Mouse (Mus musculus) lung, postnatal 25 days (tissue): ENCODE data around the gene Lin37.

Source experiments
- DNase-seq: peaks from one replicate; pipeline ENCODE4 v3.0.0; 2022; ENCODE audit warnings: low spot score

Gene Lin37

DNA sequence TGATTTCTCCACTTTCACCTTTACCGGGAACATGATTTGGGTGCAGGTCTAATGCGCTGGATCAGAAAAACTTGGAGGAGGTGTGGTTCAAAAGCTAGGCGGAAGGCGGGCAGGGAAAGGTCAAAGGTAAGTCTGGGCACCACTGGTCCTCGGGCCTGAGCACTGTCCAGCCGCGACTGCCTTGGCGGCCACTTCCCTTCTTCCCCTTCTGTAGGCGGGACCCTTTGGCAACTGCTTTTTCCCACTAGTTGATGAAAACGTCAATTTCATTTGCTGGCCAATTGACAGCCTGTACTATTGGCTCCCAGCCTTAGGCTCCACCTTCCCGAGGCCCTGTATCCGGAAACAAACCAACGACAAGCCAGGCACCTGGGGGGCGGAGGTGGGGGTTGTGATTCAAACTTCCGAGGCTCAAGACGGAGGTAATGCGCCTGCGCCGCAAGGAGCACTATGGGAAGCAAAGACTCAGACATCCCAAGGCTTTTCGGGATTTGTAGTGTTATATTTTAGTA, at the start of gene Lin37:
Lin37 (minus strand) TSS at position 396 of the 512 bp plus-strand sequence.
- DNase-seq: peak; percentile 99

DNA sequence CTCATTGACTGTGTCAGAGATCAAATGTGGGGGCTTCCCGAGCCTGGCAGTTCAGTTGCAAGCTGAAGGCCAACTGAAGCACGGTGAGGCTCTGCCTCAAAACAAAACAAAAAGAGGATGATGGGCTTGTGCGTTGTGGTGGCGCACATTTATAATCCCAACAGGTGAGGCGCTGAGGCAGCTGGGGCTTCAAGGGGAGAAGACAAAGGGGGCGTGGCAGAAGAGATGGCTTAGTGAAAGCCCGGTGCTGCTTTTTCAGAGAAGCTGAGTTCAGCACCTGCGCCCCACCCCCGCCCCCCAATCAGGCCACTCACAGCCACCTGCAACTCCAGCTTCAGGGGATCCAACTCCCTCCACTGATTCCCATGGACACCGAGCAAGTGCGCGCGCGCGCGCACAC, 48.8 kb upstream of the Lin37 start:
- no peak for DNase-seq

DNA sequence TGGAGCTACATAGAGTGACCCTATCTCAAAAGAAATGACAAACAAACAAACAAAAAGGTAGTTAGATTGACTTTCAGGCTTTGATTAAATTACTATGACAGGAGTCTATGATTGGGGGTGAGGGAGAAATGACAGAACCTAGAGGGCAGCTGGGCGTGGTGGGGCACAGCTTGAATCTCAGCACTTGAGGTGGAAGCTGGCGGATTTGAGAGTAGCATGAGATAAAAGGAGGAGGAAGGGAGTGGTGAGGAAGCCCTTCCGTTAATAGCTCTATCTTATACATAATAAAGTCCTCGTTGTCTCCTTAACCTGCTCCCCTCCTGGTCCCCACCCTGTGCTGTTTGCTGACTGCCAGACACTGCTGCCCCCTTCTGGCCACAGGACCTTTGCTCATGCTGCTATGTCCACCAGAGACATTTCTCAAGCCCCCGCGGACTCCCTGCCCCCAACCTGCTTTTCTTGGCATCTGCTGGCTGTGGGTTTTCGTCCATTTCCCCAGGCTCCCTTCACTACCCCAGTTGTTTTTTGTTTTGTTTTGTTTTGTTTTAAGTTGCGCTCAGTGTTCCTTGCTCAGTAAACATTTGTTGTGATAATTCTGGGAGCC, 48.2 kb upstream of the Lin37 start:
- DNase-seq: peak; percentile 76

DNA sequence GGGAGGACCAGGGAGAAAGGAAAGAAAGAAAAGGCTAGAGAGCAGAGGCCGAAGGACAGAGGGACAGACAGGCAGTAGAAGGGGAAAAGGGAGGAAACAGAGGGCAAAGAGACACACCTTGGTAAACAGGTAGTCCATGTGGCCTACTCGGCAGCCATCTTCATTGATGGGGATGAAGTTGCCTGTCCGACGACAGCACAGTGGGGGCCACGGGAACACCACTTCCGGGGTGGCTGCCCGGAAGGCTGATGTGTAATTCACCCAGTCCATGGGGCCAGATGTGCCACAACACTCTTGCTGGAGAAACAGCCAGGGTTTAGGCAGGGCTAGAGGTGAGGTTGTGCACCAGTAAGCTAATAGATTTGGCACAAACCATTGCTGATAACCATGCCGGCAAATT, 45.3 kb upstream of the Lin37 start:
- DNase-seq: no peak

DNA sequence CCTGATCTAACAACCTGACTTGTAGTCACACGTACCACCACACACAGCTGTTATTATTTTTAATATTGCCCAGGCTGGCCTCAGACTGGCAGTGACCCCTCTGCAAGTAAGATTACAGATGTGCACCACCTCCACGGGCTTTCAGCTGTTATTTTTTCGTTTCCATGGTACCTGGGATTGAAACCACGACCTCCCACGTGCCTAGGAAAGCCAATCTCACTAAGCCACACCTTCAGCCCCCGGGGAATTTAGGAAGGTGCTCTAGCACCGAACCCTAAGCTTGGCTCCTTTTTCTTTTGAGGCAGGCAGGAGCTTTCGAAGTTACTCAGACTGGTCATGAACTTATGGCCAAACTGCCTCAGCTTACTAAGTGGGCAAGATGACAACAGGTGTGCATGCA, 44.8 kb upstream of the Lin37 start:
- DNase-seq: no peak

DNA sequence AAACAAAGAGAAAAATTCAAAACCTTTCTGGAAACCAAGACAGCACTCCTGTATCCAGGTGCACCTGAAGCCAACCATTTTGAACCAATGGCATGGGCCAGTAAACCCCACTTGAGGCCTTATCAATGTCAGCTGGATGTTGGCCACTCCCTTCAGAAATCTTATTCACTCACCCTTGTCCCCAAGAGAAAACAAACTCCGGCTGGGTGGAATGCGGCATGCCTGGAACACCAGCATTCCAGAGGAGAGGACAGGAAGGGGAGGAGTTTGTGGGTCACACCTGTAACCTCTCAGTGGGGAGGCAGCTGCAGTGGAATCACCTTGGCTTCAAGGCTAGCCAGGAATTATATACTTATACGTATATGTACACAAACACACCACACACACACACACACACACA, 42.9 kb upstream of the Lin37 start:
- DNase-seq: peak; percentile 90

DNA sequence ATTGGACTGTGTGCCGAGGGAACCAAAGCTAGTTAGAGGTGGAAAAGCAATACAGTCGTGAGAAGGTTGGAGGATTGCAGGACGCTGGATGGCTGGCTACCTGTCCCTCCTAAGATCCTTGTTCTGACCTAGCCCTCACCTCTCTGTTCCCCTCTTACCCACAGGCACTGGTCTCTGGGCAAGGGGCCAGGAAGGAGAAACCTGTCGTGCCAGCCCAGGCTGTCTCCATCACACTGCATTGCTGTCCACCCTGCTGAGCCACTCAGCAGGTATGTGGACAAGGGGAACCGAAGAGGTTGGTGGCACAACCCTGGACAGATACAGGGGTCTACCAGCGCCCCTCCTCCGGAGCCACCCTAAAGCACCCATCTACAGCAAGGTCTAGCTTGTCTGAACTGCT, 41.0 kb upstream of the Lin37 start:
- DNase-seq: peak; percentile 82

DNA sequence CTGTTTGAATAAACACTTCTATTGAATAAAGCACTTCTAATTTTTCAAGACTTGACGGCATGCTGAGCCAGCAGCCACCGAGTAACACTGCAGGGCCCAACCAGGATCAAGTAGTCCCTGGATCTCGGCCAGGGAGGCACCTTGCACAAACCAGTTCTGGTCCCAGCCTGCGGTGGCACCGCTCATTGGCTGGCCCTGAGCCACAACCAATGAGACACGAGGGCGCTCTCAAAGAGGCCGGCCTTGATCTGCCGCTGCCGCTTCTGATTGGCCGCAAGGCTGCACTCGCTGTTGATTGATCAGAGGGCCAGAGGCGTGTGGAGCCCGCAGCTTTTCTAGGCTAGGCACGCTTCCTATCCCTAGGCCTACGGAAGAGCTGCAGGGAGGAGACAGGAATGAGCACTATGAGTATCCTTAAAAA, 40.3 kb upstream of the Lin37 start:
- peak; percentile 97 for DNase-seq

DNA sequence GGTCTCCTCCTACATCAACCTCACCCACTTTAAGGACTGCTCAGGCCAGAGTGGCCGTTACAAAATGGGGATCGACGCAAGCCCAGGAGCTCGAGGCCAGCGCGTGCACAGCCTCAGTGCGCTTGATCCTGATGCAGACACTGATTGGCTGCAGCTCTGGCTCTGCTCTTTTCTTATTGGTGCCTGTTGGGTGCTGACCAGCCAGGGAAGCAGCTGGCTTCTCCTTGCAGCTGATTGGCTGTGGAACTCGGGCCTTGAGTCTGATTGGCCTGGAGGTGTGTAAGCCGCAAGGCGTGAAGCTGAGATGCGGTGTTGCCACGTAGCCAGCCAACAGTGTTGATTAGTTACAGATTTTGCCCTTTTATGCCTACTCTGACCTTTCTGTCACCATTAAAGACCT, 39.1 kb upstream of the Lin37 start, which contains the start of gene Zbtb32:
Zbtb32 (minus strand) TSS at position 124 of the 400 bp plus-strand sequence.
- no peak for DNase-seq

DNA sequence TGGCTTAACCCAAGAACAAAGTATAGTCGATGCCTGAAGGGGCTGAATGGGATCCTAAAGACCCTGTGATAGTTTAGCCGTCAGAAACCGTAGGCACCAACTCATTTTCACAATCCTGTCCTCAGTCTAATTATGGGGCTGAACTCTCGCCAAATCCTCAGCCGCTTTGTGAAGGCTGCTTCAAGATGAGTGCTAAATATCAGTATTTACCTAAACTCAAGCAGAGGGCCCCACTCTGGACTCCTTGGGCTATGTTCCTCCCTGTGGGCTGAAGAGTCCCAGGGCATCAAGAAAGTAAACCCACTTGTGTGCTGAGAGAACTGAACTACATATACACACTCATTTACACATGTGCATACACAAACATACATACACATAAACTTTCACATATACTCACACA, 37.2 kb upstream of the Lin37 start:
- DNase-seq: peak; percentile 35

DNA sequence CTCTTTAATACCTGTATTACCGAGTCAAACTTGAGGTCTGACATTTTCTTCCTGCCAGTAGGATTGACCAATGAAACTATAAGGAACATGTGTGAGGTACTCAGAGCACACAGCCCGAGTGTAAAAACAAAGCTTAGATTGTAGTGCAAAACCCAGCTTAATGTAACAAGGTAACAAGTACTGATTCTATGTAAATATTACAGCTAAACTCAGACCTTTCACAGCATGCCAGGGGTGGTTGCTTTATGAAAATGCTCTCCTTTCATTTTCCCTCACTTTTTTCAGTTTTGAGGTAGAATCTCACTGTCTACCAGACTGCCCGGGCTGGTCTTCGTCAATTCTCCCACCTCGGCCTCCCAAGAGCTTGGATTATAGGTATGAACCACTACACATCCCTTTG, 36.5 kb upstream of the Lin37 start:
- DNase-seq: no peak

DNA sequence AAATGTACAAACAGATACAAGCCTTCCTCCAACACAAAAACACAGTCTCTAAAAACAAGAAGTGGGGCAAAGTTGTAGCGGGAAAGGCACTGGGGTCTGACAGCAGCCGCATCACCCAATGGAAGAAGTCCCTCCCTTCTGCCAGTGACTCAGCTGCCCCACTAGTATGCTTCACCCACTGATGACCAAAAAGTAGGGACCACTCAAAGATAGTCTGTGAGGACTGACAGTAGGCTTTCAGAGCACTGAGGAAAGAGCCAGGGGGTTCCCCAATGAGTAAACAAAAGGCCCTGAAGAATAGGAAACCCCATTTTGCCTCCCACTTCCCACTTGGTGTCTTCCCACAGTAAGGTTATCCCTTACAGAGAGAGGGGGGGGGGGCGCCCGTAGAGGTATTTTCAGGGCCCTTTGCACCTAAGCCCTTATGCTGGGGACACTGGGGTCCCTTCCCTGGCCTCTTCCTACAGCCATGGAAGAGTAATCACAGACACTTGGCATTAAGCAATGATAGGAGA, 34.9 kb upstream of the Lin37 start:
- no peak for DNase-seq

DNA sequence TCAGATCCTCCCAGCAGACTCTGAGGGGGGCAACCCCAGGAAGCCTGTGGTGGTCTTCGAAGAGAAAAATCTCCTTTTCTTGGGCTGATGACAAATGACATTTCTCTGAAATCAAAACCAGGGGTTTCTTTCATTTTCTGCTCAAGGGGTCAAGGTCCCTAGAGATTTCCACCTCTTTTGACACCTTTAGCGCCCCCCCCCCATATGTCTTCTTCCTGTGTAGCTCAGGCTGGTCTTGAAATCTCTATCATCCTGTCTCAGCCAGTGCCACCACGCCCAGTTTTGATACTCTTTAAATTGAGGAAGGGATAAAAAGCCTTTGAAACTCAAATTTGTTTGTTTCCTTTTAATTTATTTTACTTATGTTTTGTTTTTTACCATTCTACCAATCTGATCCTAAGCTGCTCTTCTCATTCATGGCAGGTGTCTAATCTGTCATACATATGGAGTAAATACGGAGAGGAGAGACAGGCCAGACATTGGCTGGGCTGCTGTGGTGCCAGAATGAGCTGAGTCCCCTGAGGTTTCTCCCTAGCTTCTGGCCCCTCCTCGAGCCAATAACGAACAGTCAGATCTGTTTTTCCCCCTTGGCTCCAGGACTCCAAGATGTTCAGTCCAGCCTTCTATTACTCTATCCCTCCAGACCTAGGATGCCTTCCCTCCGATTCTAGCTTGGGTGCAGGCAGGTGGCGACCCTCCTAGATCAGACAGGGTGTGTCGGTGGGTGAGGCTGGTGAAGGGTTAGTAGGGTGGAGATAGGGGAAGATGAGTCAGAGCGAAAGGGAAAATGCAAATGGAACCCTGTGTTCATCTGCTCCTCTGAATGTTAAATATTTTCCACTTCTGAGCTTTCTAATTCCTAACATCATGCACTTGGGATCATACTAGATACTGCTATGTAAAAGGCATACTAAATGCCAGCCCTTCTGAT, 34.2 kb upstream of the Lin37 start:
- no peak for DNase-seq

DNA sequence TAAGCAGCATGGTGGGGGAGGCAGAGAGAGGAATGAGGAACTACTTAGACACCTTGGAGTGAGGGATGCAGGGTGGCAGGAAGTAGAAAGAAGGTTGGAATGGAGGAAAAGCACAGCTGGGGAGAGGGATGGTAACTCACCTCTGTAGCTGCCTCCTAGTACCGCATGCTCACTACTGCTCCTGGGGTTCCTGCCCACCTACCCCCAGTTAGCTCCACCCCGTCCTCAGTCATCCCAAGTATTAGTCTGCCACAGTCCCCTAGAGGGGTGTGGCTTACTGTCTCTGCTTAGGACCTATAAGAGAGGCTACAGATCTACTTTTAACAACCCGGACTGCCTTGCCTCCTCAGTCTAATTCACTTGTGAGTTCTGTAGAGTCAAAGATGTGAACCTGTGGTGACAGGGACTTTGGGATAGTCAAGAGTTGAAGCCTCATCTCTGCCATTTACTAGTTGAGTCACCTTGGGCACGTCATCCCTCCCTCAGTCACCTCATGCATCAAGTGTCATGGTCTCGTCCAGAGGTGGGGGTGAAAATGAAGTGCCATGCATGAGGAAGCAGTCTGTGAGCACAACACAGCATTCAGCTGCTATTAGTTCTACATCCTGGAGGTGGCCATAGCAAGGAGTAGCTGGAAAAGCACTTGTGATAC, 33.3 kb upstream of the Lin37 start:
- DNase-seq: no peak

DNA sequence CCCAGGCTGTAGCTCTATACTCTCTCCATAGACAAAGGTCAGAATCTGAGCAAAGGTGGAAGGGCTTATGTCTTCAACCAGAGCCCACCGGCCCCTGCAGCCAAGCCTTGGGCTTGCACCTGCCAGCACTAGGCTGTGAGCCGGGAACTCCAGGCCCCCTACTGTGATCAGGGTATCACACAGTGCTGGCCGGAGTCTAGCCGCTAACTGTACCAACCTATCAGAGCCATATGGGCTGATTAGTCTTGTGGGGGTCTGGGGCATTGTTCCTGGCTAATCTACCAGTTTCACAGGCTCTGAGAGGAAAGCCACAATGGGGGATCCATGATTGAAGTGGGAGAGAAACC, 31.9 kb upstream of the Lin37 start:
- DNase-seq: no peak

DNA sequence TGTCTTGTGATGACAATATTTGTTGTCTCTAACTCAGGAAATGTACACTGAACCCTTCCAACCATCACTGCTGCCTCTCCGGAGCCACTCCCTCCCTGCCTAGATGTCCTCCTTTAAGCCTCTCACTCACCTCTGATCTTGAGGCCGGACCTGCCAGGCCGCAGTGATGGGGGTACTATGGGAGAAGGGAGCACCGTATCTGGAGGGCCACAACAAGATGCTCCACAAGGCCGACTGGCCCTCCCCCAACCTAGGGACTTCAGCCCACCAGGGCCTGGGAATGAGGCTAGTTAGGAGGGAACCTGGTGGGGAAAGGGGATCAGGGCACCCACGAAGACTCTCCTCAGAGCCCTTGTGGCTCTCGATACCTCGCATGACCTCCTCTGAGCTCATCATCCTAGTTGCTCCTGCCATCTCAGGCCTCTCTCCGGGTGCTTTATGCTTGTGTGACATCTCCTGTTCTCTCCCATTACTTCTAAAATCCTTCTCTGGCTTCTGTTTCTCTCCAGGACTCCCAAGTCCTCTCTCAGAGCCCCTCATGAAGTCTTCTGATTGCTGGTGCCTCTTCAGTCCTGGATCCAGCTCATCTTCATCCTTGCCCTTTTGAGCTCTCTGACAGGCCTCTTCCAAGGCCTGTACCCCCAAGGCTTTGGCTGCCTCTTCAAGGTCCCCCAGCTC, 31.4 kb upstream of the Lin37 start:
- no peak for DNase-seq

DNA sequence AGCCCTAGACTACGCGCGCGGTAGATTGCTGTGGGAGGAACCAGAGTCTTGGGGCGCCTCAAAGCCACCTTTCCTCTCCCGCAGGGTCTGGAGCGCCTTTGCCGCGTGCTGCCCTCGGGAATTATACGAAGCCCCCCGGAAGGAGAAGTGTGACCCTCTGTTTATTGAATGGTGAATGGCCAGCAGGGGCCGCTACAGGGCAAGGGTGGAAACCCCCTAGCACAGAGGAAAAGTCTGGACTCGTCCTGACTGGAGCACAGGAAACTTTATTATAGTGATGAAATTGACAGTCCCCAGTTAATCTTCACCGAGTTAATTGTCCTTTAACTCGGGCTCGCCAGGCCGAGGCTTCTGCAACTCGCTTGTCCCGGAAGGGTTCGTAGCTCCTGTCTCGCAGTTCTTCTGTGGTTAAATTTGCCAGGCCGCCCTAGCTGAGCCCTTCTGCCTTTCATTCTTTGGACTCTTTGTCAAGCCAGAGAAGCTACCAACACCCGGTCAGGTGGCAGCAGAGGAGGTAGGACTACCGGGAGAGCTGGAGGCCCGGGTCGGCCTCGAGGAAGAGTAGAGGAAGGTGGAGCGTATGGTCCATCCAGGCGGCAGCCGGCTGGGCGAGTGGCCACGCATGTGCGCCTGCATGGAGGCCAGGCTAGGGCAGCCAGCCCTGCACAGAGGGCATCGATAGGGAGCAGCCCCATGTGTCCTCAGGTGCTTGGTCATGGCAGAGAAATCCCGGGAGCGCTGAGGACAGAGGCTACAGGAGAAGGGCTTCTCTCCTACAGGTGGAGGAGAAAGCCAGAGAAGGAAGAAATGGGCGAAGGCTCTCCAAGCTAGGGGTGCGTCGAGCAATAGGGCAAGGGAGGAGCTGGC, 30.0 kb upstream of the Lin37 start:
- peak; percentile 84 for DNase-seq

DNA sequence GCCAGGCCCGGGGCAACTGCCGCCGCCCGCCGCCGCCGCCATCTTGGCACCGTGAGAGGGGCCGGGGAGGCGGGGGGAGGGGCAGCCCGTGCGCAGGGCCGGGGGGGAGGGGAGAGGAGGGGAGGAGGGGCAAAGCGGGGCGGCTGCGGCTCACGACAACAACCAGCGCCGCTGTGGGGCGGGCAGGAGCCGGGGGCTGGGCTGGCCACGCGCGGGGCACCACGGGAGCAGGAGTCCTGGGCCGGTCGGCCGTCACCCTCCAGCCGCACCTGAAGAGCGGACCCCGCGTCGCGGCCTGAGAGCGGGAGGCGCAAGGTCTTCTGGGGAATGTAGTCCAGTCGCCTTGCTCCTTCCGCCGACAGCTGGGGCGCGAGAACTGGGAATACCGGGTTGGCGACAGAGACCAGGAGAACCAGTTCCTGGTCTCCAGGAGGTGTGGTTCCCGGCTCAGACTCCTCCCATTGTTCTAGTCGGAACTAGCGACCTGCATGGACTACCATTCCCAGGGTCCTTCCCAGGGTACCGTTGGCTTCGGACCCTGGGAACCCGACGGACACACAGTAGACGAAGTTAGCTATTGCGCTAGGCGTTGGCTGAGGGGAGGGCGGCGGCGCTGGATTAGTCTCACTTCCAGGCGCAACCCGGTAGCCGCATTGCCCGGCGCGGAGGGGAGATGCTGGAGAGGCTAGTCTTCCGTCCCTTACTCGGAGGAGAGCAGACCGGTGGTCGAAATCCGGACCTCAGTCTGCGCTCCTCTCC, 29.2 kb upstream of the Lin37 start, which contains the start of gene Kmt2b:
Kmt2b (minus strand) TSS at position 51 of the 759 bp plus-strand sequence.
- peak; percentile 98 for DNase-seq

DNA sequence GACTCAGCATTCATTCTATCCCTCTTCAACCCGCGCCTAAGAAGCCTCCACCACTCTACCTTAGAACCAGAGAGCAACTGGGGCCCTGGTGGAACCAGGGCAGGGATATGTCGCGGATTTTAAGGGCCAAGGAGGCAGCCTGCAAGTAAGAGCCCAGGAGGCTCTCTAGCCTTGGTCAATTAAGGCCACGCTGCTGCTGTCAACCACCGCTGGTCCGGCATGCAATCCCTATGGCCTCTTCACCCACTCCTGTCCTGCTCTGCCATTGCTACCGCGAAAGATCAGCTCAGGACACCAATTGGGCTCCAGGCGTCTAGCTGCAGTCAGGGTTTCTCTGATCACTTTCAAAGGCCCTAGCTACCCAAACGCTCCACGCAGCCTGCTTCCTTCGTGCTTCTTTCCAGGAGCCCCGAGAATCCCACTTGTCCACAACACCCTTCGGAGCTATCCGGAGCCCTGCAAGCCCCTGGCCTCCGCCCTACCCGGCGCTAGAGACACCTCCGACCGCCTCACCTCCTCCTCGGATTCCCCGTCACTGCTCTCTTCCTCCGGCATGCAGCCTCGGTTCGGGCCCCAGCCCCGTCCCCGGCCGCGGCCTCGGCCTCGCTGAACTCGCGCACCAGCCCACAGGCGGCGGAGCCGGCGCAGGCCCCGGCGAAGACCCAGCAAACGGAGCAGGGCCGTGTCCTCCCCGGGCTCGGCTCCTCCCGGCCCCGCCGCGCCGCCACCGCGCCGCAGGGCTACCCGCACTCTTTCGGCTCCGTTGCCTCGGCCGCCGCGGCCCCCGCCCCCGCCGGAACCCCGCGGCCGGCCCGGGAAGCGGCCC, 28.4 kb upstream of the Lin37 start:
- no peak for DNase-seq
